Mouse (Mus musculus): Measurements from ENCODE around the gene Pde7b. TPM values are rescaled to one million over a fixed set of nuclear protein-coding genes. Genes with fewer than 3 reads are reported as not detected.

The Pde7b gene
- total RNA-seq, 2 experiments from 2014 or later = 23.7 to 24.5 TPM

DNA sequence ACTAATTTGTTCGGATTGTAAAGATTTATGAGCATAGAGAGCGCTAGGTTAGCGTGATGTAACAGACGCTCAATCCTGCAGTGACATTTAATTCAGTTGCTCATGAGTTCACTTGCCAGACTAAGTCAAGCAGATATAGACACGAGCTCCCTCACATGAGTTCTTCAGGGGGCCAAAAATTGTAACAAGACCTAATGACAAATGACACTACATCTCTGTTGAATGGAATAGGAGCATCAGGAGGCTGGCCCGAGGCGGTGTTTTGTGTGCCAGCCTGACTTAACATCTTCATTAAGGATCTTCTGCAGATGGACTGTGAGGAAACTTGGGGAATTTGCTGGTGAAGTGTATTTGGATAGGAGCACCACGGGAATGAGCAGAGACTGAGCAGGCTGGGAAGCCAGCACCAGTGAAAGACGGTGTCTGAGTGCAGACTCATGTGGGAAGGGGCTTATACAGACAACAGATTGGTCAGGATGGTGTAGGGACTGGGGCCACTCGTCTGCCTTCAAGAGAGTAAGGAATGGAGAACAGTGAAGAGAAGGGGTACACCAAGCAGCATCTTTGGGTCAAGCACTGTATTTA, 303.5 kb downstream of the Pde7b start:
- DNase-seq = no peak

DNA sequence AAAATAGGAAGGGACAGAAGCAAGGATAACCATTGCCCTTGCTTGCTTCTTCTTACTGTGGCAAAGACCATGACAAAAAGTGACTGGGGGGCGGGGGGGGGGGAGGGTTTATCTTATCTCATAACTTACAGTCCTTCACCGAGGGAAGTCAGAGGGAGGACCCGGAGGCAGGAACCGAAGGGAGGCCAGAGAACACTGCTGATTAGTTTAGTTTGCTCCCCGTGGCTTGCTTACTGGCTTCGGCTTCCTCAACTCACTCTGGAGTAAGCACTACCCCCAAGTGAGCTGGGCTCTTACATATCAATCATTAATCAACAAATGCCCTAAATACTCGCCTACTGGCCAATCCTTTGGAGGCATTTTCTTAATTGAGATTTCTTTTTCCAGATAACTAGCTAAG, 304.6 kb downstream of the Pde7b start:
- no peak for DNase-seq

DNA sequence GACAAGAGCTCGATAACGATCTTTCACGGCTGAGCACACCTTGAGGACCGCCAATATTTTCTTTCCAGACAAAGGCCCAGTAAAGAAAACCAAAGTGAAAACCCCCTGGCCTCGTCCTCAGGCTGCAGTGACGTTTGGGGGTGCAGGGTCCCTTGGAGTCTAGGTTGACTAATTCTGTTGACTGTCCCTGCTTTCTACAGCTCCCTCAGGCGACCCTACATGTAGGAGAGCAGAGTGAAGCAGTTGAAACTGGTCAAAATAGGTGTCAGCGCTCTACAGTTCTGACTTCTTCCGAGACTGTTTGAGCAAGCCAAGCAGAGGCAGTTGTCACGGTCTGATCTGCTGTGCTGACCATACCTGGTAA, 306.0 kb downstream of the Pde7b start:
- no peak for DNase-seq

DNA sequence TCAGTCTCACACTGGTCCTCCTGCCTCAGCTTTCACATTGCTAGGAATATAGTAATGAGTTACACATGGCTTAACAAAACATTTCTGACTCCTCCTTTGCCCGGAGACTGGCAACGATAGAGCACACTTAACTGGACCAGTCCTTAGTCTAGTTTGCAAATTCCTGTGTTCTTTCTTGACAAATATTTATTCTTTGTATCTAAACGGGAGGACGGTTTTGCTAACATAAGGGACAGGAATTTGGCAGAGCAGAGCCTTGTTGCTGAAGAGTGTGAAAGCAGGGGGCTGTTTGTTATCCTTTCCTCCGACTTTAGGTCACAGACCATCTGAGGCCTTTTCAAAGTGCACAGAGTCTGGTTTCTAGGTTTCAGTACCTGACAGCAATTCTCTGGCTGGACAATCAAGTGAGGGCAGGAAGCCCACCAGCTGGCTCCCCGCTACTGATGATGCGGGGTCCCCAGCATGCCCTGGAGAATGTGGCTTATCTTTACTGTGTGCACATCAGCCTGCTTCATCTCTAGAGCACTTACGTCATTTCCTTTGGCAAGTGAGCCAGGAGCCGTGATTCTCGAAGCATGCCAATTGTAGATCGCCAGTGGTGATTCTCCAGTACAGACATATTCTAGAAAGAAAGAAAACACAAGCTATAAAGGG, 306.5 kb downstream of the Pde7b start:
- DNase-seq = no peak

DNA sequence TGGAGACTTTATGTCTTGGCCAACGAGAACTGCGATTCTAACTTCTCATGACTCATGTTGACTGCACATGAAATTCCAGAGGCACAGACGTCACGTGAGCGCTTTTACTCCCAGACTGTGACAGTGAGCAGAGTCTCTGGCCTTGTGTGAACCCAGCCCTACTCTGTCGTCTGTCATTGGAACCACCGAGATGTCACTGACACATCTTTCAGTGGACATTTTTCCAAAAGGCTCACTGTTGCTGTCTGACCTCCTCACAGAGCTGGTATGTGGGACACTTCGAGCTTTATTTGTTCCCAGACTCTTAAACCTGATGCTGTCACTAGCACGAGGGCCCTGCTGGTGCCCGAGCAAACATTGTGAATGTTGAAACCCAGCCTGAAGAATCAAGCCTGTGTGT, 315.7 kb downstream of the Pde7b start:
- DNase-seq = peak; percentile 20

DNA sequence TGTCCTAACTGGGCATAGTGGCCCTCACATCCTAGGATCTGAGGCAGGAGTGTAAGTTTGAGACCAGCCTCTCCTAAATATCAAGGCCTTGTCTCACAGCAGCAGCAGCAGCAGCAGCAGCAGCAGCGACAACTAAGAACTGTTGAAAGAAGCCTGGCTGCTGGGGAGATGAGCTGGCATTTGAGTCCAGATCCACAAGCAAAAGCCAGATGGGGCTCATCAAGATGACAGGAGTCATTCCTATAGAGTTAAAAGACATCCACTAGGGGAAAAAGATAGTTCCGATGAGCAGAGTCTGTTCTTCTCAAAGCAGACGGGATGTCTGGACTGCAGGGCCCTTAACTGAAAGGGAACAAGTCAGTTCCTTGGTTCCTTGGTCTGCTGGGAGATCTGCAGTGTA, 316.5 kb downstream of the Pde7b start:
- no peak for DNase-seq

DNA sequence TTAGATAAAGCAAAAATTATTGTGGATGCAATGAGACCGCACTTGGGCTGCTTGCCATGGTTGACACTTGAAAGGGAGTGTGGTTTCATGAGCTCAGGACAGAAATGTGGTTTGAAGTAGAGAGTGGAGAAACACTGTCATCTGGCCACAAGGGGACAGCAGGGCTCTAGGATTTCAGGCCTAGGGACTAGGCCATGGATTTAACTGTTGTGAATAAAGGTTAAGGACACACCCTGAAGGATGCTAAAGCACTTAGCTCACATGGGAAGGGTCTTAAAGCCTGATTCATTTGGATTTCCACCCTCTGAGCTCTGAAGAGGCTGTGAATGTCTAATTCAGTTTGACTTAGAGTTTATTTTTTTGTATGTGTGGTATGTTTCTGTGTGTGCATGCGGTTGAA, 319.4 kb downstream of the Pde7b start:
- peak; percentile 54 for DNase-seq

DNA sequence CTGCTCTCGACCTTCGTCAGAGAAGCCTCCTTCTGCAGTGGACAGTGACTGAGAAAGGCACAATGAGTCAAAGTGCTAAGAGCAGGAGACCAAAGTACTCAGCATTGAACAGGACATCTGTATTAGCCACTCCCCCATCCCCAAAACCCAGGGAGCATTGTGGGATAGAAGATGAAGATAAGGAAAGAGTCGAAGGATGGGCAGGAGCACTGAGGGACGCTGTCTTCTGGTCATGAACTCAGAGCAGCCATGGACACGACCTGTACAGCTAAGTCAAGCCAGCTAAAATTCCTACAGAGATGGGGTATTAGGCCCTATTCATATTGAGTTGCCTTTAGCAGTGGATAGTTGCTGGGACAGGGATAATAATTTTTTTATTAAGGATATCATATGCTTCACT, 321.9 kb downstream of the Pde7b start:
- no peak for DNase-seq

DNA sequence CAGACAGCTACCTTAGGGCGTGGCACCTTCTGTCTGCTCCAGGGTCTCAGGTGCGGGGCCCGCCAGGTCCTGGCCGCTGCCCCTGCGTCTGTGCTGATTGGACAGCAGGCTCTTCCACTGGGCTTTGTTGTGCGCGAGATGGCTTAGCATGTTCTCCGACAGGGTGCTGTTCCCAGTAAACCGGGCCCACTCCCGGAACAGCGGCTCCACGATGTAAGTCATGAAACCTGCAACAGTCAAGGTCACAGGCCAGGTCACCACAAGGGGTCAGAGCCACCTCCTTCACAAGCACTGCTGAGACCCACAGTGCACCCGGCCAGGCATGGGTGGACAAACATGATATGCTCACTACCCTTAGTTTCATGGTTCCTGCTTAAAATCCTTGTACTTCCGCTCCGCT, 324.5 kb downstream of the Pde7b start:
- no peak for DNase-seq

DNA sequence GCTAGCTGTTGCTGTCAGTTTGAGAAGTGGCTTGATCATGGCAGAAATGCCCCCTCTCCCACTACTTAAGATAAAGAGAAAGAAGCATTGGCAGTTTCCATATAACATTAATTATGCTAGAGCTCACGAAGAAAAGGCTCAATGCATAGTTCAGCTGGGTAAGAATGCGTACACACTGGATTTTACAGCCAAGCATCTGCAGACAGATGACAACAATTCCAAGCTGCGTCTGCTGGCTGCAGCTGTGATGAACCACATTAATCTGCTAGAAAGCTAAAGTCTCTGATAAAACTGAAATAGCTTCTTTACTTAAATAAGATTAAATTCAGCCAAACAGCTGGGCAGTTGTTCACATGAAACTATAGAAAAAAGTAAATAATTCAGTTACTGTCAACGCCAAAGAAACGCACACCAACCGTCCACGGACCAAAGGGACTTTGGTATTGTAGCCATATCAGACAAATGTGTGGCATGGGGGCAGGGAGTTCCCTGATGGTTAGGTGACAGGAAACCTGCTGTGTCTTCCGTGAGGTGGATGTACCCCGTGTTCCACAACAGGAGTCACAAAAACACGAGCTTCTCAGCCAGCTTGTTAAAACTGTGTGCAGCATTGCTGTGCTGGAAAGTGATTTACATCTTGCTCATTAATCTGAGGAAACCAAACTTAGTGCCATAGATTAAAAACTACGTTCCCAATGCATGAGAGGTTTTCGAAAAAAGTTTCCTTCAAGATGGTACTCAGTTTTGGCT, 326.1 kb downstream of the Pde7b start:
- no peak for DNase-seq

DNA sequence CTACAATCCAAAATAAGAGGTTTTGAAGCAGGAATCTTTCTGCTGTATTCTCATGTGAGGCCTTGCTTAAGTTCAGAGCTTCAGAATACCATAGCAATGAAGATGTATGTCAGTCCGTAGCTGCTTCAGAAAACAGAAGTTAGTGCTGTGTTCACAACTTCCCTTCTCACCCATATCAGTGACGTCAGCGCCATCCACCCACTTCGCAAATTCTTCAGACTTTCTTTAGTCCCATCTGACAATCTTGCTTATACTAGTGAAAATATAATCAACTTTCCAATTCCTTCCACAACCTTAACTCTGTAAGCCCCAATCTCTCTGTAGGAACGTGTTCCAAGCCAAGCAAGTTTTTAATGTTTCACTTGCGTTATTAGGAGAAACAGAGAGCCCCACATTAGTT, 326.7 kb downstream of the Pde7b start:
- no peak for DNase-seq

DNA sequence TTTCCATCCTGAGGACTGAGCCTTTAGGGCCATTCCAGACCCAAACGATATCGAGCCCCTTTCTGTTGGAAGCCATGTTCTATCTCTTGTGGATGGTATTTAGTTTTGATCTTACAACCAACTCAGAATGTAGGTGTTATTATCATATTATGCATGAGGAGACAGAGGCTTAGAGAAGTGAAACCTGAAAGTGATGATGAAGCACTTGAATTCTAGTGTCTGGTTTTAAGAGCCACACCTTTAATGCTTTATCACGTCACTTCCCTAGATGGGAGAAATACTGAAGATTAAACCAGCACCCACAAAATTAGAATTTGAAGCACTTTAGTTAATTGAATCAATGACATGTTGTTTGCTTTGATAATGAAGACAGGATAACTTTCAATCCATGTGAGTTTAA, 329.1 kb downstream of the Pde7b start:
- DNase-seq = no peak

DNA sequence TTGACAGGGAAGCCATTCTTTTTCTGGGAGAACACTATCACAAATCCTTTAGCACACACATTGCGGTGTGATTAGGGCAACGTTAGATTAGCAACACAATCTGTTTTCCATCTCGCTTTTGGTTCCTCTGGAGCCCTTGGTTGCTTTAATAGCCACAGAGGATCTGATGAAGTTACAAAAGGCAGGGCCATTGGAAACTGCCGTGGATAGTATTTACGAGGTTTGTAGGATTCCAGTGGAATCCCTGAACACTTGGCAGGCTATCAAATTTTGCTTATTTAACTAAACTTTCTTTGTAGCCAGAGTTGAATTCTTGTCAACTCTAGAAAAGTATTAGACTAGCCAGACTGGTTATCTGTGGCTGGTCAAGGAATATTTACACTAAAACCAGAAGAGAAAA, 330.1 kb downstream of the Pde7b start:
- DNase-seq = no peak

DNA sequence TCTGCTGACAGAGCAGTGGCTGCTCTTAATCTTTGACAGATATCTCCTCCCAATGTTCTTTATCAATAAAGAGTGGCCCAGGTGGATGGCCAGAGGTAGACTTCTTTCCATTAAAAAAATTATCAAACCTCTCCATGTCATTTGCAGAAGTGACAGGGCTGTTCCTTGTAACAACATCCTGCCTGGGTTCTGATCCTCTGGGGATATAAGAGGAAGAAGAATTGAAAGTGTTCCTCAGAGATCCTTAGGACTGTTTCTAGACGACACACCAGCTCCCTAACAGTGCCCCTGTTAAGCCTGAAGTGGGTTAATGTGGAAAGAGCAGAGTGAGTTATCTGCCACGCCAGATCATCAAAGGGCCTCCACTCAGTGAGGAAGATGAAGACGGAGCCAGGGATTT, 334.3 kb downstream of the Pde7b start:
- no peak for DNase-seq

DNA sequence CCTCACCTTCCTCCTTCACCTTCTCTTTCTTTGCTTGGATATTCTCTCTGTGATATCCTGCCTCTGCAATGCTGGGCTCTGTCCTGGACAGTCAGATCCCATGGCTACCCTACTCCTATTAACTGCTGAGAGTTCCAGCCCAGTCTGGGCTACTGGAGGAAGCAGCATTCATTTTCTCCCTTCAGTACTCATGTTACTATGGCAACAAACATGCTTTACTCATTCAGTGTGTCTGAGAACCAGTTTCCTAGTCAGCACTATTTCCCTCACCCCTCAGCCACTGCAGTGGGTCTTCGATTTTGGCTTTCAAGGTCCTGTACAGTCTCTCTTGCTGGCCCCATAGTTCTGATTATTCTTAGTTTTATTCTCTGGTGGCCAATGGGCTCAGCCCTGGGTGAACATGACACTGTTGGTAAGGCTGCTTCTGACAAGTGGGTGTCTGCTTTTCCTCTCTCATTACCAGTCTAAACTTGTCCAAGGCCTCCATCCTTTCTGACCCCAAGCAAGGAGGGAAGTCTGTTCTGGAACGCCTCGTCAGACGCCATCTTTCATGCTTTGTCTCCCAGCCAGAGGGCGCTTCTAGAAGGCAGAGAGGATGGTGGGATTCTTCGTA, 342.0 kb downstream of the Pde7b start:
- no peak for DNase-seq

DNA sequence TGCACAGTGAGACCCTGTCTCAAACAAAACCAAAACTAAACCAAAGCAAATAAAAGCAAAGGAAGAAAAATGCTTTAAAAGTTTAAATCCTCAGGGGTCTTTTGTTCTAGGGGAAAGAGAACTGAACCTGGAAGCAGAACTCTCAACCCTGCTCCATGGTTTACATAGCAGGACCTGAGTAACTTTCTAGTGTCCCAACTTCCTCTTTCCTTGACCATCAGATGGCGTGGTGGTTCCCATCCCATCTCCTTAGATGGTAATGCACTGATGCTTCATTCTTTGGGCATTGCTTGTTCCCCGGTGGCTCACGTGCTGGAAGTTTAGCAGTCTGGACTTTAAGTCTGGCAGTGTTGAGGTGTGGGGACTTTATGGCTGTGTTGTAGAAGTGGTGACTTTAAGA, 343.5 kb downstream of the Pde7b start:
- no peak for DNase-seq

DNA sequence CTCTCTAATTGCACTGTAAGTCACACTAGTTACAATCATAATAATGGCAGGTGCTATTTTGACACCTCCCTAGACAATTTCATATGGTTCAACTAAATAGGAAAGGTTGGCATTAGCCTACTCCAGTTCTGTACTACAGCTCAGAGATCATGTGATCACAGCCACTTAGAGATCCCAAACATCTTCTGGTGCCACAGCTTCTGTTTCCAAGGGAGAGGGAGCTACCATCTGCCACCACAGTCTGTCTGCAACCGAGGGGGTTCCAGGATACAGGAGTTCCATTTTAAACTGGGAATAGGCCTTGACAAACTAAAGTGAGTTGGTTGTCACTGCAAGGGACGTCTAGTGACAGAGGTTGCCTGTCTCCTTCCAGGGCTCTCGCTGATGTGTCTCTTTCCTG, 344.1 kb downstream of the Pde7b start:
- no peak for DNase-seq

DNA sequence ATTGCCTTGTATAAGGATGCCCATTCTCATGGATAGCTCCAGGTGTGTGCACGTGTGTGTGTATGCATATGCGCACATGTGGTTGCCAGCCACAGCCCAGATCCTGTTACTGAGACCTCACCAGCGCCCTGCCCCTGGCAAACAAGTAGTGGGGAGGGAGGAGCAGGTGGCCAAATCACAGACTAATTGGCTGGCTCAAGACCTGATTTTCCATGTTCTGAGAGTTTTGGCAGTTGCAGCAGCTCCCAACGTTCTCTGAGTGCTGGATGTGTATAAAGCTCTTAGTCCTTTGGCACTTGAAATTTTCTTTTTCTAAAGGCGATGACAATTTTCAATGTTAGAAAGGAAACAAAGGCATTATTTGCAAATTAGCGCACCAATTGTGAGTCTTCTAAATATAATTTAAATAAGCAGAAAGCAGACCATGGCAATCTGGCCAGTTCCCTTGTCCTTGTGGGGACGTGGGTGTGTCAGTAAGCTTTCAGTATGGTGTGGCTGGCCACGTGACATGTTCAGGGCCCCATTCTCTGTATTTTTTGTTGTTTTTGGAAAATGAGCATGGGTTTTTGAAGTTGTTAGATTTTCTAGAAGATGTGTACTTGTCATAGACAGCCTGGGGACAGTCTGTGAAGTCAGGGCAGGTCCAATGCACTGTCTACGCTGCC, 345.7 kb downstream of the Pde7b start:
- DNase-seq = peak; percentile 20

DNA sequence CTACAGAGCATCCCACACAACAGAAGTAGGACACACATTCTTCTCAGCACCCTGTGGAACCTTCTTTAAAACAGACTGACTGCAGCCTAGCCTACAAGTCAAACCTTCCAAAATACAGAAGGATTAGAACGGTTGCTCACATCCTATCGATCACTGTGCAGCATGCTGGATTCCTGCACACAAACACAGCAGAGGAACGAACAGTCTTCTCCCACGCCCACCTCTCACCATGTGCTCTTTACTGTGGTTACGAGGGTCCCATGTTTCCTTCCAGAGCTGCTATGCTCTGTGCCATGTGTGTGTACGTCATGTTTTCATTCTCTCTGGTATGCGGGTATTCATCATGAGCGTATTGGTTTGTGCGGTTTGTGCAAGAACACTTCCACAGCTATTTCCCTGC, 347.3 kb downstream of the Pde7b start:
- DNase-seq = no peak

DNA sequence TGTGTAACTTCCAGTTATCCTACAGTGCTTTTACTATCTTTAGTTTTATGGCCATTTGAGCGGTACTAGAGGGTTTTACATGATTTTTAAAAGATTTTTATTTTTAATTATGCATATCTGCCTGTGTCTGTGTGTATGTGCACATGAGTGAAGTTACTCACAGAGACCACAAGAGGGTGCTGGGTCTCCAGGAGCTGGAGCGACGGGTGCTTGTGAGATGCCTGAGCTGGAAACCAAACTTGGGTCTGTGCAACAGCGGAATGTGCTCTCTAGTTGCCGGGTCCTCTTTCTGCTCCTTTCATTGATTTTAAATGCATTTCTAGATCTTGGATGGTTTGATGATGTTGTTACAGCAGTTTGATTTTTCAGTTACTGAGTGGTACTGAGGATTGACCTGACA, 352.8 kb downstream of the Pde7b start:
- DNase-seq = no peak

DNA sequence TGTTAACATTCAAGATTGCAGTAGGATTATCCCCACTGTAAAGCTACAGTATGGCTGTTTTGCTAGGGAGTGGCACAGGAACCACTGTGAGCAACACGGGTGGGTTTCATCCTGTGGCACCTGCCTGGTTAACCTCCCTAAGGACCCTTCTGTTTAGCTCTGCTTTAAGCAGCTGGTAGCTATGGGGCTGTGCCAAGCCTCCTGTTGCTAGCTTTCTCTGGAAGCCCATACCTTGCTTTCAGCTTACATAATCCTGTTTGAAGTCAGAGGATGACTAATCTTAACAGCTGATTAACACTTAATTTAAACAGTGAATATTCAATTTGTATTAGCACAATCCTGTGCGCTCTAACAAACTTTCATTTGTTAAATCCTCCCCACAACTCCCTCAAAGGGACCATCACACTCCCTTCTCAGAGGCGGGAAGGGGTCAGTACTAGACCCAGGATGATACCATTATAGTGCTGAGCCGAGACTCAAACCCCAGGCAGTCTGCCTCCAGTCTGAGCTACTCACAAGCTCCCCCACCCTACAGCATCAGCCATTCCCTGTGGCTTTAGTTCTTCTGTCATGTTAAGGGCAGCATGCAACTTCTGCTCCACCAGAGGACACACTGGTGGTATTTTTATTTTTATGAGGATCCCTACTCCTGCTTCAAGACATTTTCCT, 362.3 kb downstream of the Pde7b start:
- no peak for DNase-seq
